Mouse (Mus musculus) bone marrow, adult 2 months (tissue): ENCODE data around the gene Pusl1. TPM values are rescaled to one million over a fixed set of nuclear protein-coding genes. Genes with fewer than 3 reads are reported as not detected.

Source experiments
- H3K27ac ChIP-seq: fragments of 200-500 bp; 2 replicates; pipeline ENCODE4 v1.5.1; 2012; ENCODE audit warnings: low read depth, mild to moderate bottlenecking, control low read depth, inconsistent platforms, low read length; ENCODE audit not compliant: control insufficient read depth, poor library complexity, insufficient read depth
- H3K4me1 ChIP-seq: fragments of 200-500 bp; 2 replicates; pipeline ENCODE4 v1.6.1; 2011; ENCODE audit warnings: low read length; ENCODE audit not compliant: control insufficient read depth, insufficient read depth
- H3K4me3 ChIP-seq: fragments of 200-500 bp; replicated peaks from 2 replicates; pipeline ENCODE3; 2011; ENCODE audit warnings: mild to moderate bottlenecking, low read depth, low read length, control low read depth; ENCODE audit not compliant: control insufficient read depth
- CTCF ChIP-seq: fragments of 200-500 bp; IDR thresholded peaks from 2 replicates; pipeline ENCODE4 v1.5.1; 2011; ENCODE audit warnings: low read length, control low read depth; ENCODE audit not compliant: control insufficient read depth, insufficient read depth
- POLR2A ChIP-seq: fragments of 200-500 bp; IDR thresholded peaks from 2 replicates; pipeline ENCODE4 v1.6.1; 2011; ENCODE audit warnings: low read depth, mild to moderate bottlenecking, control low read depth, low read length, borderline replicate concordance; ENCODE audit not compliant: control insufficient read depth
- WGBS: fragments of 180-500 bp; shearing (Covaris S2); methylation state at CpG from one replicate; pipeline ENCODE4 v1.1.7; 2018; 5-methylcytosine and 5-hydroxymethylcytosine counted together
- polyA plus RNA-seq: library from polyadenylated mRNA; stranded (reverse); fragments of >200 nt; gene quantifications from 2 replicates; pipeline ENCODE4 v1.2.4, GENCODE M21; 2011; ENCODE audit warnings: low replicate concordance; ENCODE audit not compliant: missing spikeins, insufficient read depth, insufficient read length

The Pusl1 gene
- polyA plus RNA-seq, 1 experiment, result 18.4 TPM

DNA sequence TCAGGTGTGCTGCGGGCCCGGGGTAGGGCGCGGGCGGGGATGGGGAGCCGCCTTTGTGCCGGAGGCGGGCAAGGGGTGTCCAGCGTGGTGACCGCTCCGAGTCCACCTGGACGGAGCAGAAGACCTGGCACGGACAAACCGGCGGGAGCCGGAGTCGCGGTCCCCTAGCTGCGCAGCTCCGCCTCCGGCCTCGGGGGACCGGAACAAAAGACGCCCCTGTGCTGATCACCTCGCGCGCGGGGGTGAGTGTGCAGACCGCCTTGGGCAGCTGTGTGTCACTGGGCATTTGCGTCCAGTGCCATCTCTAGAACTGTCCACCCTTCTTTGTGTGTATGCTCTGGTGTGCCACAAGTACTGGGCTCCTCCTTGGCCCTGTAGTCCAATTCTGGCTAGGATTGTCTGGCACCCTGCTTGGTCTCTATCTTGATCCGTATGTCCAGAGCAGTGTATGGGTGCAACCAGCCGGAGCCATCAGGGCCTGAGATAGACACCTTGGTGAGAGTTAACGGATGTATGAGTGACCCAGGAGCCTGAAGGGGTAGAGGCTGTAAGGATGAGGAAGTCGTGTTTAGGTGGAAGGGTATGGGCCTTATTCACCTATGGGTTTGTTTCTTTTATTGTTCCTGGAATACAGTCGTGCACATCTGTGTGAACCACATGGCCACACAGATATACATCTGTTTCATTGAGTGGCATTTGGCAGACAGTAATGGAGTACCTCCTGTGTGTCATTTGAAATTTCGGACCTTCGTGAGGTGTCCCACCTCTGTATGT is 1.0 kb upstream of the Pusl1 start:
- WGBS, result 2% methylated on average over 37 of the region's 37 CpGs
- Histone ChIP-seq H3K4me3 (peak overlapping the region; percentile 99), H3K27ac (peak overlapping the region; percentile 100), H3K4me1 (peaks cover 4% of the 10 kb centered on the region)
- TF ChIP-seq CTCF (no peak), POLR2A (no peak)

DNA sequence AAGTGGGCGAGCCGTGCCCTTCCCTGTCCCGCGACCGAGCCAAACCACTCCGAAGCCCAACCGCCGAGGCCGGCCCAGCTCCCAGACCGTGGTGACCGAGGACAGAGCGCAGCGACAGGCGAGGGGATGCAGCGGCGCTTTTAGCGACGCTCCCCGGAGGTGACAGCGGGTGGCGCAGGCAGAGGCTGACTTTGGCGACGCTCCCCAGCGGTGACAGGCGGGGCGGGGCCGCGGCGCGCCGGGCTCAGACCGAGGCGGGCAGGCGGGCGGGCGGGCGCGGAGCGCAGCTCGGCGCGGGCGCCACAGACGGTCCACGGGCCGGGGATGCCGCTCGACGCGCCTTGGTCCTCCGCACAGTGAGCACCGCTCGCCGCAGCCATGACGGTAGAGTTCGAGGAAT is 436 bp upstream of the Pusl1 start:
- under 1% methylated on average over 56 of the region's 56 CpGs for WGBS
- TF ChIP-seq CTCF (no peak), POLR2A (peak; percentile 46; the same call in 1 of the 2 replicates)
- Histone ChIP-seq H3K4me1 (peaks cover 4% of the 10 kb centered on the region), H3K27ac (peak overlapping the region; percentile 100), H3K4me3 (peak overlapping the region; percentile 99)

DNA sequence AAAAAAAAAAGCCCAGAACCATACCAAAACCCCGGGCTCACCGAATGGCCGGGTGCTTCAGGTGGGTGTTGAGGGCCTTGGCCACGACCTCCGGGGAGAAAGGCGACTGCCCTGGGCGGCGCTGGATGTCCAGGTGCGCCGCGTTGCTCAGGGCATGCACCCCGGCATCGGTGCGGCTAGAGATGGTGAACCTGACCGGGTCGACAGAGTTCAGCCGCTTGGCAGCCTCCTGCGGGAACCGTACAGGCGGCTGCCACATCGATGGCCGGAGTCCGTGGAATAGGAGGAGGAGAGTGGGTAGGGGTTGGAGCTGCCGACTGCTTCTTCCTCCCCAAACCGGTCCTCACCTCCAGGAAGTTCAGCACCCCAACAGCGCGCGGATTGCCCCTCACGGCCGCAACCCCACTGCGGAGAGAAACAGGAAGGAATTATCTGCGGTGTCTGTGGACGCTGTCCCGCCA is 540 bp downstream of the Pusl1 start:
- under 1% methylated on average over 34 of the region's 34 CpGs for WGBS
- TF ChIP-seq POLR2A (no peak), CTCF (no peak)
- peak overlapping the region; percentile 99 for H3K4me3 ChIP-seq
- H3K4me1 ChIP-seq, result peaks cover 8% of the 10 kb centered on the region
- peak overlapping the region; percentile 100; the same call in 1 of the 2 replicates for H3K27ac ChIP-seq

DNA sequence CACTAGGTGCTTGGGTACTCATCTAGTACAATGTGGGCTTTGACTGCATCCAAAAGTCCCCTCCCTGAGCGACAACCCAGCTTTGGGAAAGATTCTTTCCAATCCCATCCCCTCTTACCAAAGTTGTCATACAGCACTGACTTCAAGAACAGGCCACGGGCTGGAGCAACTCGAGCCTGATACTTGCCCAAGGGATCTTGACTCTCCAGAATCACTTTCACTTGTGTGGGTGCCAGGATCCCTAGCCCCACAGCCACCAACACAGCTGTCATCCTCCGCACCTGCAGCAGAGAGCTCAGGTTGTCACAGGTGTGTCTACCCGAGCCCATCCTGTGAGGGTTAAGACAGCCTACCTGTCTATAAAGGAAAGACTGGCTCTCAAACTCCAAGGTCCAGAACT is 2.3 kb downstream of the Pusl1 start:
- Histone ChIP-seq H3K4me3 (no peak overlapping the region), H3K27ac (no peak overlapping the region), H3K4me1 (peaks cover 10% of the 10 kb centered on the region)
- 79% methylated on average over 5 of the region's 5 CpGs for WGBS
- TF ChIP-seq CTCF (no peak), POLR2A (no peak)

DNA sequence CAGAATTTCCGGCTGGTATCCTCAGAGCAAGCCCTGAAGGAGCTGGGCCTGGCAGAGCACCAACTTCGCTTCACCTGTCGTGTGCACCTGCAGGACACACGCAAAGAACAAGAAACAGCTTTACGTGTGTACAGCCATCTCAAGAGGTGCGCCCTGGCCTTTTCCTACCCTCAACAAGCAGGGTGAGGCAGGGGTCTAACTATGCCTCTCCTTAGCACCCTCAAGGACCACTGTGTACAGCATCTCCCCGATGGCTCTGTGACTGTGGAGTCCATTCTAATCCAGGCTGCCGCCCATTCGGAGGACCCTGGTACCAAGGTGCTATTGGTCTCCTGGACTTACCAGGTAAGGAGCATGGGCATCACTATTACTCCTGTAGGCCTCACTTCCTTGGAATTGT is 3.4 kb downstream of the Pusl1 start:
- Histone ChIP-seq H3K4me1 (peaks cover 7% of the 10 kb centered on the region), H3K4me3 (no peak overlapping the region), H3K27ac (no peak overlapping the region)
- TF ChIP-seq CTCF, result no peak
- 93% methylated on average over 9 of the region's 9 CpGs for WGBS

DNA sequence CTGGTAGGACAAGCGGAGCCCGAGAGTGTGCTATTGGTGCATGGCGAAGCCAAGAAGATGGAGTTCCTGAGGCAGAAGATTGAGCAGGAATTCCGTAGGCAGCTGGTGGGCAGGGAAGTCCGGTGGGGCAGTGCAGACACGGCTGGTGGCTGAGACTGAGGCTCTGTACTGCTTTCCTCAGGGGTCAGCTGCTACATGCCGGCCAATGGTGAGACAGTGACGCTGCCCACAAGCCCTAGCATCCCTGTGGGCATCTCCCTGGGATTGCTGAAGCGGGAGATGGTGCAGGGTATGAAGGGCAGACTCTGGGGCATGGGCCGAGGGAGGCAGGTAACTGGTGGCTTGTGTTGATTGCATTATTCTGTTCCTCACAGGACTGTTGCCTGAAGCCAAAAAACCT is 3.9 kb downstream of the Pusl1 start:
- TF ChIP-seq POLR2A (no peak), CTCF (no peak)
- Histone ChIP-seq H3K4me3 (no peak overlapping the region), H3K4me1 (peaks cover 6% of the 10 kb centered on the region), H3K27ac (no peak overlapping the region)
- WGBS, result 88% methylated on average over 10 of the region's 10 CpGs

DNA sequence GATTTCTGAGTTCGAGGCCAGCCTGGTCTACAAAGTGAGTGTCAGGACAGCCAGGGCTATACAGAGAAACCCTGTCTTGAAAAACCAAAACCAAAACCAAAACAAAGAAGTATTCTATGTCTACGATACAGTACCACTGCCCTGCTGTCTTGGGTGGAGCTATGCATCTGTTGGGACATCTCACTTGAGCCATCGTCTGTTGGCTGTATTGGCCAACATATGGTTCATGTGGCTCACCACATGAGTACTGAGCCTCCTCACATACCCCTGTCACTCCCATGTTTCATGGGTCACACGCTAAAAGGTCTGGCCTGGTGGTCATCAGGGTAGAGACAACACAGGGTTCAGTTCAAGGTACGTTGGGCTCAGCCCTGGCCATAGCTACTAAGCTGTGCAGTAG is 5.3 kb downstream of the Pusl1 start:
- Histone ChIP-seq H3K4me1 (peaks cover 6% of the 10 kb centered on the region), H3K4me3 (peak overlapping the region; percentile 11), H3K27ac (peak overlapping the region; percentile 55)
- TF ChIP-seq POLR2A (no peak), CTCF (no peak)
- 60% methylated on average over 5 of the region's 5 CpGs for WGBS

DNA sequence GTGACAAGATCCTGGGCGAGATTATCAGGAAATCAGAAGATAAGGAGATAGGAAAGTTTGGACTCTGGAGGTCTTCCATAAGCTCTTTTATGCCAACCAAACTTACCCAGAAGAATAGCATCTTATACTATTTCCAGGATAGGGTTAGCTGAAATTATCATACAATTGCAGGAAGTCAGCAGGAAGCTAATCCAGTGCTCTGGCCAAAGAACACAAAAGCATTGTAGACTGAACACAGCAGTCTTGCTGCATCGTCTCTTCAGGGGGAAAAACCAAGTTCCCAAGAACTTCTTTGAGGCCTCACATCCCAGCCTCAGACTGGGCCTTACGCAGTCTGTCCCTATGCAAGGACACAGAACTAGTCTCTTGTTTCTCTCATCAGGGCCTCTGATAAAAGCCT is 8.0 kb downstream of the Pusl1 start:
- TF ChIP-seq CTCF, result no peak
- WGBS, result 87% methylated on average over 3 of the region's 3 CpGs
- Histone ChIP-seq H3K4me1 (peaks cover 6% of the 10 kb centered on the region), H3K27ac (no peak overlapping the region), H3K4me3 (no peak overlapping the region)

DNA sequence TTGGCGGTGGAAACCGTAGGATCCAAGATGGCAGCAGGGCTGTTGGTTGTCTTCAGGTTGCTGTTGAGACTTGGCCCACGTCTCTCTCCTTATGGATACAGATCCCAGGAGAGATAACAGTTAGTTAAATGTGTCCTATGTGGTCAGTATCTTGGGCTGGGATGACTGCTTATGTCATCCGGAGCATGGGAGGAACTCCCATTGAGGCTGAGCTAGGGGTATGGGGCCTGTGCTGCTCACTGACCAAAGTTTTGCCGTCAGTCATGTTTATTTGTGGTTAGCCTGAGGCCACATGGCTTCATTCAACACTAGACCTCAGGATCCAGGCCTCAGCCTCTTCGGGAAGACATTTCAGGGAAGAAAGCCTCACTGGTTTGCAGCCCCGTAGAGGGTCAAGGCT is 20.2 kb downstream of the Pusl1 start:
- Histone ChIP-seq H3K4me1 (peaks cover 2% of the 10 kb centered on the region), H3K4me3 (no peak overlapping the region), H3K27ac (no peak overlapping the region)
- WGBS, result 86% methylated on average over 7 of the region's 7 CpGs
- no peak for TF ChIP-seq POLR2A
- TF ChIP-seq CTCF, result no peak
